Mouse (Mus musculus) bone marrow macrophage, adult 2 months (primary cell): Measurements from ENCODE around the gene Atp5j2.

Experiments
- CTCF ChIP-seq: IDR thresholded peaks from 2 replicates; pipeline ENCODE4 v1.5.1; 2012; ENCODE audit warnings: low read depth, mild to moderate bottlenecking, low read length, moderate library complexity
- POLR2A ChIP-seq: IDR thresholded peaks from 2 replicates; pipeline ENCODE4 v1.6.1; 2012; ENCODE audit warnings: mild to moderate bottlenecking, low read depth, low read length, borderline replicate concordance

GRCm38 (mm10) chr5:145165184-145165583 is 26.7 kb downstream of the Atp5j2 start:
- TF ChIP-seq CTCF (no peak), POLR2A (no peak)
